Mouse (Mus musculus): Measurements from ENCODE around the gene Neil1.

Neil1 gene

DNA sequence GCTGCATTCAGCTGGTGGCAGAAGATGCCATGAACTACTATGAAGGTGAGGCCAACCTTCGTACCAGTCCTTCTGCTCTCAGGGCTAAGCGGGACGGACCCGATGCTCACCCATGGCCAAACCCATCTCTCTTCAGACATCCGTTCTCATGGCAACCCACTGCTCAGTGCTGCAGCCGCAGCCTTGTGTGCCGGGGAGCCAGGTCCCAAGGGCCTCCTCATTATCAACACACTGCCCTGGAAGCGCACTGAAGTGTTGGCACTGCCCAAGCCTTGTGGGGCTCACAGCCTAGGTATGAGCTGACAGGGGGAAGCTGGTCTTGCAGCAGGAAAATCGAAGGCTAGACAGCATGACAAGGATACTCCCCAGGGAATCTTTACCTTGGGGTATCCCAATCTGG is 9.0 kb downstream of the Neil1 start:
- DNase-seq (ENCODE audit: low read depth, low spot score) = no peak

DNA sequence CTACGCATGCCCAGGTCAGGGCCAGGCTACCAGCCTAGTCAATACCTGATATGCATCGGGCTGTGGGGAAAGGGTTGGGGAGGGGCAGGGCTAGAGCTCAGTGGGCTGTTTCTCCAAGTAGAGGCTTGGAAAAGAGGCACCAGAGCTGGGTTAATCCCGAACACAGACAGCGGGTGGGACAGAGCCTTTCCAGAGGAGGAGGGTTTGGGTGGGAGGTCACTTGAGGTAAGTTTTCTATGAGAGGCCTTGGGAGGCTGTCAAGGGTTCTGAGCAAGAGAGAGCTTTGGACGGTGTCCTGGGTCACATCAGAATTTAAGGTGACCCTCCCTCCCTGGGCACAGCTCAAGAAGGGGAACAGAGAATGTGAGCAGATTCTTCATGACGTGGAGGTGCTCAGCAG is 9.6 kb downstream of the Neil1 start:
- no peak for DNase-seq (ENCODE audit: low read depth, low spot score)

DNA sequence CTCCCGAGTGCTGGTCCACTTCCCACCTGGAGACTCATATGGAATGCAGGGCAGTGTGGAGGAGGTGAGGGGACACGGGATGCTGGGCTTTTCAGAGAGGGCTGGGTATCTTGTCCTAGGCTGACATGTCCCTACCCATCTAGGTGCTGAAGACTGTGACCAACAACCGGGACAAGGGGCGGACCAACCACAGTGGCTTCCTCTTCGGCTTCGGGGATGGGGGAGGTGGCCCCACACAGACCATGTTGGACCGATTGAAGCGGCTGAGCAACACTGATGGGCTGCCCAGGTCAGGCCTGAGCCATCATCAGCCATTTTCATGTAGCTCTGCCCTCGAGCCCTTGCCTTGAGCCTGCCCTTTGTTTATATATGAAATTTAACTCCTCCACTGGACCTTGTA is 10.3 kb downstream of the Neil1 start:
- DNase-seq (ENCODE audit: low read depth, low spot score) = no peak

GRCm38 (mm10) chr9:57137246-57137645 is 10.9 kb downstream of the Neil1 start:
- no peak for DNase-seq (ENCODE audit: low read depth, low spot score)

GRCm38 (mm10) chr9:57130577-57131433 is 17.3 kb downstream of the Neil1 start, which contains the start of gene Man2c1:
Gene Man2c1, plus strand, starts transcription at chr9:57130690.
- peak; percentile 98 for DNase-seq (ENCODE audit: low read depth, low spot score)

- no peak for DNase-seq (ENCODE audit: low read depth, low spot score)
These were observed 18.5 kb downstream of the Neil1 start for GRCm38 (mm10) chr9:57129641-57130040.

DNA sequence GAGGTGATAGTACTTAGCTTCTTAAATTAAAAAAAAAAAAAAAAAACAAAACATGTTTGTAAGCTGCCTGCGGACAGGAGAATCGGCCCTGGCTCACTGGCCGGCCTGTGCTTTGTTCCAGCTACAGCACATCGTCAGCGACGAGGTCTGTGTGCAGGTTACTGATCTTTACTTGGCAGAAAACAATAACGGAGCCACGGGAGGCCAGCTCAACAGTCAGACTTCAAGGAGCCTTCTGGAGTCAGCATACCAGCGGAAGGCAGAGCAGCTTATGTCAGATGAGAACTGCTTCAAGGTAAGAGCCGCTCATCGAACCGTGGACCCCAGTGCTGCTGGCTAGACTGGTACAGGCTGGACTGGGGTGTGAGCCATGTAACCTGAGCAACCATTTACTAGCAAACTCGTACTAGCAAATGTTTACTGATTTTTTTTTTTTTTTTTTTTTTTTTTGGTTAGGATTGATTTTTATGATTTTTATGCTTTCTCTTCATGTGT is 30.8 kb downstream of the Neil1 start:
- no peak for DNase-seq (ENCODE audit: low read depth, low spot score)
